Mouse (Mus musculus): Measurements from ENCODE around the gene Ttc3.
A peak's percentile ranks its signal among the peaks of the same experiment; 100 is the strongest.

Gene Ttc3

GRCm38 (mm10) chr16:94358091-94358490 is 12.3 kb upstream of the Ttc3 start:
- no peak for DNase-seq (ENCODE audit: low spot score)

GRCm38 (mm10) chr16:94360578-94361350 is 9.7 kb upstream of the Ttc3 start:
- DNase-seq (ENCODE audit: low spot score): no peak

GRCm38 (mm10) chr16:94362174-94362873 is 8.1 kb upstream of the Ttc3 start:
- DNase-seq (ENCODE audit: low spot score): peak; percentile 65

- no peak for DNase-seq (ENCODE audit: low spot score)
These were observed 6.6 kb upstream of the Ttc3 start for GRCm38 (mm10) chr16:94363814-94364213.

GRCm38 (mm10) chr16:94365435-94365834 is 5.0 kb upstream of the Ttc3 start:
- DNase-seq (ENCODE audit: low spot score): no peak

- DNase-seq (ENCODE audit: low spot score): no peak
These were observed 734 bp upstream of the Ttc3 start for GRCm38 (mm10) chr16:94369596-94370172.

GRCm38 (mm10) chr16:94370915-94371300 is 490 bp downstream of the Ttc3 start:
- peak; percentile 27 for DNase-seq (ENCODE audit: low spot score)

GRCm38 (mm10) chr16:94371301-94371931 is 998 bp downstream of the Ttc3 start, which contains the start of gene Pigp:
Gene Pigp, minus strand, starts transcription at chr16:94371842.
- no peak for DNase-seq (ENCODE audit: low spot score)

GRCm38 (mm10) chr16:94379386-94379785 is 9.0 kb downstream of the Ttc3 start:
- no peak for DNase-seq (ENCODE audit: low spot score)

- DNase-seq (ENCODE audit: low spot score): no peak
These were observed 12.9 kb downstream of the Ttc3 start for GRCm38 (mm10) chr16:94383277-94383676.

- no peak for DNase-seq (ENCODE audit: low spot score)
These were observed 17.3 kb downstream of the Ttc3 start for GRCm38 (mm10) chr16:94387690-94388089.

- DNase-seq (ENCODE audit: low spot score): no peak
These were observed 21.9 kb downstream of the Ttc3 start for GRCm38 (mm10) chr16:94392299-94392698.

GRCm38 (mm10) chr16:94395051-94395450 is 24.6 kb downstream of the Ttc3 start:
- no peak for DNase-seq (ENCODE audit: low spot score)

GRCm38 (mm10) chr16:94396641-94397040 is 26.2 kb downstream of the Ttc3 start:
- DNase-seq (ENCODE audit: low spot score): no peak

GRCm38 (mm10) chr16:94399141-94399540 is 28.7 kb downstream of the Ttc3 start:
- DNase-seq (ENCODE audit: low spot score): no peak

GRCm38 (mm10) chr16:94401636-94402035 is 31.2 kb downstream of the Ttc3 start:
- DNase-seq (ENCODE audit: low spot score): no peak

- no peak for DNase-seq (ENCODE audit: low spot score)
These were observed 31.8 kb downstream of the Ttc3 start for GRCm38 (mm10) chr16:94402185-94402584.

- DNase-seq (ENCODE audit: low spot score): no peak
These were observed 40.9 kb downstream of the Ttc3 start for GRCm38 (mm10) chr16:94411287-94411686.

- DNase-seq (ENCODE audit: low spot score): no peak
These were observed 41.8 kb downstream of the Ttc3 start for GRCm38 (mm10) chr16:94412198-94412597.

- no peak for DNase-seq (ENCODE audit: low spot score)
These were observed 42.3 kb downstream of the Ttc3 start for GRCm38 (mm10) chr16:94412760-94413159.

- no peak for DNase-seq (ENCODE audit: low spot score)
These were observed 43.7 kb downstream of the Ttc3 start for GRCm38 (mm10) chr16:94414151-94414550.

- DNase-seq (ENCODE audit: low spot score): no peak
These were observed 50.1 kb downstream of the Ttc3 start for GRCm38 (mm10) chr16:94420498-94420897.

GRCm38 (mm10) chr16:94428948-94429347 is 58.5 kb downstream of the Ttc3 start:
- DNase-seq (ENCODE audit: low spot score): no peak

Measured in layer of hippocampus, adult 9-10 months (tissue).